20 mouse cellular contexts compared by ENCODE assay signal in genomic region chr6:4509395-4509794, GRCm38 (mm10). TPM values are rescaled to one million over a fixed set of nuclear protein-coding genes. Genes with fewer than 3 reads are reported as not detected.
A peak's percentile ranks its signal among the peaks of the same experiment; 100 is the strongest.
DNase-seq lines count a peak whose midpoint lies in the region; ATAC-seq and TF ChIP-seq lines count a peak whose summit lies in the region.
"Had no signal": no experiment of that assay in that cellular context is flagged by ENCODE, and none has a peak within 500 bp of the region (broad histone marks: within the 10 kb centered on the region; RNA-seq: fewer than 3 reads in every experiment).

No protein-coding gene starts in this region.

- ATAC-seq in lung, embryonic 14.5 days (ENCODE audit: insufficient read depth) = no peak
- no peak for ATAC-seq in embryonic facial prominence, embryonic 14.5 days (ENCODE audit: low read depth)
- no peak for ATAC-seq in limb, embryonic 15.5 days (ENCODE audit: insufficient number of reproducible peaks, low FRiP score, low TSS enrichment, low read depth)
- ATAC-seq: forebrain, embryonic 16.5 days; intestine, embryonic 15.5 days had no signal

- H3K9me3 ChIP-seq in lung, embryonic 14.5 days (ENCODE audit: low read depth, low read length) = no peaks in the 10 kb centered on the region
- no peaks in the 10 kb centered on the region for H3K9me3 ChIP-seq in embryonic facial prominence, embryonic 14.5 days (ENCODE audit: control insufficient read depth, low read length)
- H3K9me3 ChIP-seq in limb, embryonic 15.5 days = no peaks in the 10 kb centered on the region
- H3K9me3 ChIP-seq: forebrain, embryonic 12.5 days; hindbrain, embryonic 10.5 days; intestine, embryonic 15.5 days had no signal

- no peaks in the 10 kb centered on the region for H3K4me1 ChIP-seq in lung, embryonic 14.5 days (ENCODE audit: insufficient read depth)
- peaks cover 12% of the 10 kb centered on the region for H3K4me1 ChIP-seq in embryonic facial prominence, embryonic 14.5 days (ENCODE audit: control insufficient read depth, insufficient read depth, low read length)
- peaks cover 6% of the 10 kb centered on the region for H3K4me1 ChIP-seq in limb, embryonic 15.5 days

- peak overlapping the region; percentile 19; the same call in 1 of the 2 replicates for H3K4me2 ChIP-seq in lung, embryonic 14.5 days
- H3K4me2 ChIP-seq in embryonic facial prominence, embryonic 14.5 days (ENCODE audit: low read depth, low read length) = peak overlapping the region; percentile 44
- peak overlapping the region; percentile 30; the same call in 1 of the 2 replicates for H3K4me2 ChIP-seq in limb, embryonic 15.5 days
- H3K4me2 ChIP-seq: forebrain, embryonic 12.5 days; hindbrain, embryonic 14.5 days; intestine, embryonic 15.5 days had no signal

- H3K36me3 ChIP-seq in lung, embryonic 14.5 days (ENCODE audit: insufficient read depth) = peaks cover 37% of the 10 kb centered on the region
- peaks cover 47% of the 10 kb centered on the region for H3K36me3 ChIP-seq in embryonic facial prominence, embryonic 14.5 days (ENCODE audit: control insufficient read depth, insufficient read depth, low read length)
- H3K36me3 ChIP-seq in limb, embryonic 15.5 days = peaks cover 15% of the 10 kb centered on the region
- H3K36me3 ChIP-seq: forebrain, embryonic 12.5 days; hindbrain, embryonic 10.5 days; intestine, embryonic 15.5 days had no signal

- 64% methylated on average over 4 of the region's 4 CpGs for WGBS in lung, embryonic 14.5 days
- 65% methylated on average over 4 of the region's 4 CpGs for WGBS in embryonic facial prominence, embryonic 14.5 days
- WGBS in limb, embryonic 15.5 days = 62% methylated on average over 4 of the region's 4 CpGs

- no peaks in the 10 kb centered on the region for H3K27me3 ChIP-seq in lung, embryonic 14.5 days (ENCODE audit: insufficient read depth, low read length)
- H3K27me3 ChIP-seq in embryonic facial prominence, embryonic 14.5 days (replicated peaks; ENCODE audit: control insufficient read depth, insufficient read depth, low read length) = no peaks in the 10 kb centered on the region
- no peaks in the 10 kb centered on the region for H3K27me3 ChIP-seq in limb, embryonic 15.5 days
- H3K27me3 ChIP-seq: intestine, embryonic 15.5 days had no signal

- no peak for DNase-seq in gastrocnemius, adult 2 months
- DNase-seq in gastrocnemius, postnatal 4 days (ENCODE audit: low spot score in 2 of 2) = no peak
- no peak for DNase-seq in lung, embryonic 14.5 days
- no peak for DNase-seq in lung, adult 18-20 months
- DNase-seq in embryonic facial prominence, embryonic 14.5 days (ENCODE audit: low spot score) = no peak
- no peak for DNase-seq in left cerebral cortex, postnatal 4 days
- no peak for DNase-seq in urinary bladder, postnatal 10 days (ENCODE audit: low spot score)
- DNase-seq: adrenal gland, adult 2 months; adrenal gland, postnatal 25 days; cerebellum, adult 2 months; cerebellum, postnatal 14 days; embryo, embryonic 11 days; gastrocnemius, postnatal 14 days had no signal

- peak overlapping the region; percentile 77 for H3K4me3 ChIP-seq in gastrocnemius, adult 2 months
- H3K4me3 ChIP-seq in lung, embryonic 14.5 days (ENCODE audit: low read depth, low read length) = no peak overlapping the region
- peak overlapping the region; percentile 20 for H3K4me3 ChIP-seq in embryonic facial prominence, embryonic 14.5 days (ENCODE audit: low read depth, low read length)
- peak overlapping the region; percentile 19 for H3K4me3 ChIP-seq in limb, embryonic 15.5 days
- H3K4me3 ChIP-seq: forebrain, embryonic 12.5 days; hindbrain, embryonic 10.5 days; intestine, embryonic 15.5 days had no signal

- H3K9ac ChIP-seq in lung, embryonic 14.5 days = no peak overlapping the region
- H3K9ac ChIP-seq in embryonic facial prominence, embryonic 14.5 days (ENCODE audit: low read depth, low read length) = no peak overlapping the region
- H3K9ac ChIP-seq in limb, embryonic 15.5 days = no peak overlapping the region
- H3K9ac ChIP-seq: forebrain, embryonic 12.5 days; hindbrain, embryonic 14.5 days; intestine, embryonic 15.5 days had no signal

- TF ChIP-seq CTCF in gastrocnemius, adult 2 months (IDR thresholded peaks at IDR 0.05) = no peak
- no peak for TF ChIP-seq CTCF in lung, embryonic 14.5 days (IDR thresholded peaks at IDR 0.05; ENCODE audit: low read depth)

- H3K27ac ChIP-seq in gastrocnemius, adult 2 months = peak overlapping the region; percentile 12; the same call in 1 of the 2 replicates
- H3K27ac ChIP-seq in lung, embryonic 14.5 days (ENCODE audit: low read depth) = no peak overlapping the region
- no peak overlapping the region for H3K27ac ChIP-seq in embryonic facial prominence, embryonic 14.5 days (replicated peaks; ENCODE audit: low read depth, low read length)
- no peak overlapping the region for H3K27ac ChIP-seq in limb, embryonic 15.5 days
- H3K27ac ChIP-seq: forebrain, embryonic 12.5 days; hindbrain, embryonic 10.5 days; hindbrain, embryonic 14.5 days; intestine, embryonic 15.5 days had no signal

- intact Hi-C loops in gastrocnemius, adult 2 months (cut with DNase I) = loop anchor here (5.0 kb wide), 1 partner anchor 97 kb away; no protein-coding TSS in a partner anchor
- intact Hi-C loops in left cerebral cortex, postnatal 4 days (cut with DNase I) = no loop called here

RNA-seq across cellular contexts. Expression of gene Col1a2, which starts 4.8 kb away (rescaled TPM):
- total RNA-seq in gastrocnemius, adult 2 months (2021) = 100 to 1,000 TPM; 127 to 394 TPM
- total RNA-seq in gastrocnemius, postnatal 4 days (2021) = 1,000 to 10,000 TPM; 3,268 to 4,003 TPM
- polyA plus RNA-seq in lung, embryonic 14.5 days (2014; fragmentation: Nextera tagmentation; extraction: Ambion mirVana) = 626 and 660 TPM in 2 replicates
- polyA plus RNA-seq in embryonic facial prominence, embryonic 14.5 days (2014; fragmentation: Nextera tagmentation; extraction: Ambion mirVana) = 2,526 and 3,098 TPM in 2 replicates
- polyA plus RNA-seq in limb, embryonic 15.5 days (2015; fragmentation: Nextera tagmentation; extraction: Ambion mirVana) = 2,665 and 3,005 TPM in 2 replicates
- 10 to 100 TPM; 67.5 to 70.6 TPM for total RNA-seq in left cerebral cortex, postnatal 4 days (2021)
- total RNA-seq: granulocyte monocyte progenitor cell, adult 5-6 weeks had no signal

Comparison
In these comparisons a context has a peak if more than half of its experiments do, and no peak if none do; other contexts are left out.
1. RNA of gene Col1a2, which starts 4.8 kb away (total RNA-seq): 3,268 to 4,003 TPM in gastrocnemius, postnatal 4 days; 127 to 394 TPM in gastrocnemius, adult 2 months and 67.5 to 70.6 TPM in left cerebral cortex, postnatal 4 days; every median in the first group is over 4 times any median in the second.
2. Peak in every context shown above with its lines, with median percentiles within 50 percentile points of each other: H3K4me2 ChIP-seq.